Mouse (Mus musculus) MEL (cell line): ENCODE data around the gene Anapc4. TPM values are rescaled to one million over a fixed set of nuclear protein-coding genes. Genes with fewer than 3 reads are reported as not detected.

ENCODE experiments used
- DNase-seq: peaks from one replicate; pipeline ENCODE4 v3.0.0; 2011; ENCODE audit warnings: low read depth, low spot score
- H3K27ac ChIP-seq: 2 replicates; pipeline ENCODE4 v1.5.1; 2012; ENCODE audit warnings: low read depth, mild to moderate bottlenecking, control low read depth, low read length, moderate library complexity; ENCODE audit not compliant: control insufficient read depth
- H3K27me3 ChIP-seq, 2 experiments: fragments of 150-350 bp in 1 of 2; sonication (generic) in 1 of 2; 2 replicates each; pipeline ENCODE4 v1.6.1; 2012; ENCODE audit warnings: low read length in 2 of 2, mild to moderate bottlenecking in 2 of 2, improper control_type of control experiment in 1 of 2, moderate library complexity in 1 of 2; ENCODE audit not compliant: insufficient read depth in 2 of 2, control insufficient read depth in 1 of 2
- H3K36me3 ChIP-seq, 2 experiments: 2 replicates each; pipeline ENCODE4 v1.6.1; 2012 to 2014; ENCODE audit warnings: low read length in 2 of 2, improper control_type of control experiment in 1 of 2, inconsistent platforms in 1 of 2, mild to moderate bottlenecking in 1 of 2; ENCODE audit not compliant: insufficient read depth in 2 of 2, control insufficient read depth in 1 of 2
- H3K4me1 ChIP-seq, 2 experiments: fragments of 150-350 bp in 1 of 2; sonication (generic) in 1 of 2; 2 replicates each; pipeline ENCODE4 v1.6.1; 2012; ENCODE audit warnings: low read length in 2 of 2, improper control_type of control experiment in 1 of 2, mild to moderate bottlenecking in 1 of 2; ENCODE audit not compliant: insufficient read depth in 2 of 2, control insufficient read depth in 1 of 2
- H3K4me3 ChIP-seq, 2 experiments: fragments of 150-350 bp in 1 of 2; sonication (generic) in 1 of 2; 2 replicates each; pipeline ENCODE4 v1.5.1; 2012; ENCODE audit warnings: low read depth in 2 of 2, low read length in 2 of 2, mild to moderate bottlenecking in 2 of 2, moderate library complexity in 2 of 2, control low read depth in 1 of 2, improper control_type of control experiment in 1 of 2; ENCODE audit not compliant: control insufficient read depth in 1 of 2, insufficient read depth in 1 of 2
- H3K79me2 ChIP-seq: 2 replicates; pipeline ENCODE4 v1.6.1; 2012; ENCODE audit warnings: mild to moderate bottlenecking, low read length, moderate library complexity; ENCODE audit not compliant: control insufficient read depth, poor library complexity, insufficient read depth
- H3K9ac ChIP-seq: 2 replicates; pipeline ENCODE4 v1.6.1; 2012; ENCODE audit warnings: low read depth, mild to moderate bottlenecking, control low read depth, low read length, moderate library complexity; ENCODE audit not compliant: control insufficient read depth, poor library complexity, severe bottlenecking
- H3K9me3 ChIP-seq: fragments of 150-350 bp; sonication (generic); replicated peaks from 2 replicates; pipeline ENCODE4 v1.6.1; 2012; ENCODE audit warnings: mild to moderate bottlenecking, low read length, improper control_type of control experiment, moderate library complexity; ENCODE audit not compliant: insufficient read depth
- BHLHE40 ChIP-seq: IDR thresholded peaks from 2 replicates; pipeline ENCODE4 v1.6.1; 2012; ENCODE audit warnings: low read depth, mild to moderate bottlenecking, inconsistent platforms, low read length, improper control_type of control experiment, borderline replicate concordance
- CTCF ChIP-seq, 3 experiments: IDR thresholded peaks in 2 of 3; conservative IDR thresholded peaks in 1 of 3; 2 replicates each; pipeline ENCODE4 v1.5.1; 2011 to 2012; ENCODE audit warnings: low read length in 3 of 3, low read depth in 2 of 3, mild to moderate bottlenecking in 2 of 3, improper control_type of control experiment in 1 of 3, inconsistent platforms in 1 of 3, mixed read lengths in 1 of 3, moderate library complexity in 1 of 3; ENCODE audit not compliant: control insufficient read depth in 1 of 3, insufficient read depth in 1 of 3, poor library complexity in 1 of 3, severe bottlenecking in 1 of 3
- E2F4 ChIP-seq: IDR thresholded peaks from 2 replicates; pipeline ENCODE4 v1.6.1; 2011; ENCODE audit warnings: low read depth, low read length, improper control_type of control experiment, borderline replicate concordance
- EP300 ChIP-seq, 2 experiments: IDR thresholded peaks; 2 replicates each; pipeline ENCODE4 v1.6.1; 2011; ENCODE audit warnings: improper control_type of control experiment in 2 of 2, low read length in 2 of 2, low read depth in 1 of 2, mild to moderate bottlenecking in 1 of 2
- ETS1 ChIP-seq: IDR thresholded peaks from 2 replicates; pipeline ENCODE4 v1.6.1; 2012; ENCODE audit warnings: low read depth, mild to moderate bottlenecking, inconsistent platforms, low read length, improper control_type of control experiment, moderate library complexity
- GABPA ChIP-seq: IDR thresholded peaks from 2 replicates; pipeline ENCODE4 v1.6.1; 2012; ENCODE audit warnings: low read depth, mild to moderate bottlenecking, inconsistent platforms, low read length, improper control_type of control experiment, moderate library complexity
- GATA1 ChIP-seq: IDR thresholded peaks from 2 replicates; pipeline ENCODE4 v1.6.1; 2011; ENCODE audit warnings: low read depth, low read length, improper control_type of control experiment
- JUND ChIP-seq: IDR thresholded peaks from 2 replicates; pipeline ENCODE4 v1.6.1; 2011; ENCODE audit warnings: low read depth, mild to moderate bottlenecking, improper control_type of control experiment, low read length
- MAFK ChIP-seq: IDR thresholded peaks from 2 replicates; pipeline ENCODE4 v1.6.1; 2011; ENCODE audit warnings: low read depth, mild to moderate bottlenecking, low read length, improper control_type of control experiment, borderline replicate concordance
- MAX ChIP-seq: IDR thresholded peaks from 2 replicates; pipeline ENCODE4 v1.6.1; 2011; ENCODE audit warnings: low read length, improper control_type of control experiment
- MXI1 ChIP-seq: IDR thresholded peaks from 2 replicates; pipeline ENCODE4 v1.6.1; 2011; ENCODE audit warnings: mild to moderate bottlenecking, low read depth, low read length, improper control_type of control experiment
- MYB ChIP-seq: IDR thresholded peaks from 2 replicates; pipeline ENCODE4 v1.6.1; 2011; ENCODE audit warnings: mild to moderate bottlenecking, low read depth, low read length, improper control_type of control experiment
- MYC ChIP-seq: IDR thresholded peaks from 2 replicates; pipeline ENCODE4 v1.6.1; 2011; ENCODE audit warnings: low read depth, mild to moderate bottlenecking, low read length, improper control_type of control experiment, moderate library complexity
- NELFE ChIP-seq: IDR thresholded peaks from 2 replicates; pipeline ENCODE4 v1.6.1; 2011; ENCODE audit warnings: low read depth, low read length, improper control_type of control experiment
- POLR2A ChIP-seq, 2 experiments: IDR thresholded peaks; 2 replicates each; pipeline ENCODE4 v1.6.1; 2011 to 2012; ENCODE audit warnings: low read length in 2 of 2, mild to moderate bottlenecking in 2 of 2, control low read depth in 1 of 2, improper control_type of control experiment in 1 of 2, low read depth in 1 of 2, moderate library complexity in 1 of 2; ENCODE audit not compliant: control insufficient read depth in 1 of 2, insufficient read depth in 1 of 2, poor library complexity in 1 of 2
- POLR2AphosphoS2 ChIP-seq: IDR thresholded peaks from 2 replicates; pipeline ENCODE4 v1.6.1; 2011; ENCODE audit warnings: low read length, improper control_type of control experiment
- RCOR1 ChIP-seq: IDR thresholded peaks from 2 replicates; pipeline ENCODE4 v1.6.1; 2012; ENCODE audit warnings: low read depth, mild to moderate bottlenecking, inconsistent platforms, low read length, improper control_type of control experiment
- SIN3A ChIP-seq: IDR thresholded peaks from 2 replicates; pipeline ENCODE4 v1.6.1; 2012; ENCODE audit warnings: low read length, improper control_type of control experiment, inconsistent platforms
- SMC3 ChIP-seq: IDR thresholded peaks from 2 replicates; pipeline ENCODE4 v1.6.1; 2011; ENCODE audit warnings: low read depth, low read length, improper control_type of control experiment
- TAL1 ChIP-seq: IDR thresholded peaks from 2 replicates; pipeline ENCODE4 v1.6.1; 2012; ENCODE audit warnings: mild to moderate bottlenecking, inconsistent platforms, low read length, moderate library complexity, mixed read lengths
- TBP ChIP-seq: IDR thresholded peaks from 2 replicates; pipeline ENCODE4 v1.8.0; 2011; ENCODE audit warnings: low read depth, low read length, improper control_type of control experiment
- TCF12 ChIP-seq: IDR thresholded peaks from 2 replicates; pipeline ENCODE4 v1.6.1; 2014; ENCODE audit warnings: low read depth, mild to moderate bottlenecking, inconsistent platforms, low read length, improper control_type of control experiment, moderate library complexity
- UBTF ChIP-seq: IDR thresholded peaks from 2 replicates; pipeline ENCODE4 v1.6.1; 2012; ENCODE audit warnings: low read depth, mild to moderate bottlenecking, inconsistent platforms, low read length, improper control_type of control experiment, moderate library complexity, borderline replicate concordance; ENCODE audit not compliant: insufficient read depth
- ZC3H11A ChIP-seq: IDR thresholded peaks from 2 replicates; pipeline ENCODE4 v1.6.1; 2012; ENCODE audit warnings: low read depth, mild to moderate bottlenecking, inconsistent platforms, low read length, improper control_type of control experiment
- ZMIZ1 ChIP-seq: IDR thresholded peaks from 2 replicates; pipeline ENCODE4 v1.6.1; 2012; ENCODE audit warnings: low read depth, mild to moderate bottlenecking, inconsistent platforms, low read length, improper control_type of control experiment, moderate library complexity
- ZNF384 ChIP-seq: IDR thresholded peaks from 2 replicates; pipeline ENCODE4 v1.6.1; 2012; ENCODE audit warnings: low read depth, mild to moderate bottlenecking, inconsistent platforms, low read length, improper control_type of control experiment
- polyA plus RNA-seq, 2 experiments: library from polyadenylated mRNA; stranded (reverse) in 1 of 2; unstranded in 1 of 2; fragments of >175 nt in 1 of 2; fragments of >200 nt in 1 of 2; gene quantifications; 2 replicates each; pipeline versions ENCODE4 v1.2.1 to v1.2.4; 2012; ENCODE audit warnings: low replicate concordance in 2 of 2, low read depth in 1 of 2; ENCODE audit not compliant: insufficient read length in 2 of 2, insufficient read depth in 1 of 2, missing spikeins in 1 of 2
- total RNA-seq: library from RNA; depleted of rRNA; stranded (reverse); fragments of 300-350 nt; gene quantifications from 2 replicates; pipeline ENCODE4 v1.2.3, GENCODE M21; 2012

Anapc4 gene
- total and polyA plus RNA-seq, 3 experiments = 56.4 to 159 (median 56.6) TPM

DNA sequence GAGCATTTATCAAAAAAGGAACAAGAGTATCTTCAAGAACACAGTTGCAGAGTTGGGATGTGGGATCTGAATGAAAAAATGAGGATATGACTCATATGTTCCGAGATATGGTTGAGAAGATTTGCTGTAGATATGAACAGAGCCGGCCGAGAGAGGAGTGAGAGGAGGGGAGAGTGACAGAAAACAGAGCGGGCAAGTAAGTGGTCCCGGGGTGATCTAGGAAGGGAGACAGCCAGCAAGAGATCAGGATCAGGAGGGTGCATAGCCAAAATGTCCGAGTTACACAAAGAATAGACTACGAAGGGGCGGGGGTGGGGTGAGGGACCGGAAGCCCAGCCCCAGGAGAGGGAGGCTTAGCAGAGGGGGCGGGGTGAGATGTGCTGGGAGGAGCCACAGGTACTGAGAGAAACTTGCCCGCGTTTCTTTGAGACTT is 76.4 kb downstream of the Anapc4 start (continued):
- no peak for TF ChIP-seq CTCF (IDR thresholded peaks at IDR 0.05 in 2 of 3, conservative IDR thresholded peaks at IDR 0.05 in 1 of 3; ENCODE audit: control insufficient read depth in 1 of 3, insufficient read depth in 1 of 3, low read depth in 2 of 3, low read length in 3 of 3, poor library complexity in 1 of 3, severe bottlenecking in 1 of 3)
- no peak for TF ChIP-seq E2F4
- TF ChIP-seq POLR2AphosphoS2 = no peak
- peak; percentile 78 for TF ChIP-seq RCOR1
- TF ChIP-seq TAL1 = peak; percentile 33
- no peak for TF ChIP-seq UBTF
- TF ChIP-seq ZNF384 = peak; percentile 82
- no peak for TF ChIP-seq ZC3H11A
- TF ChIP-seq MYB = no peak
- no peak for TF ChIP-seq MXI1
- TF ChIP-seq, all 39 proteins: peak for 15

DNA sequence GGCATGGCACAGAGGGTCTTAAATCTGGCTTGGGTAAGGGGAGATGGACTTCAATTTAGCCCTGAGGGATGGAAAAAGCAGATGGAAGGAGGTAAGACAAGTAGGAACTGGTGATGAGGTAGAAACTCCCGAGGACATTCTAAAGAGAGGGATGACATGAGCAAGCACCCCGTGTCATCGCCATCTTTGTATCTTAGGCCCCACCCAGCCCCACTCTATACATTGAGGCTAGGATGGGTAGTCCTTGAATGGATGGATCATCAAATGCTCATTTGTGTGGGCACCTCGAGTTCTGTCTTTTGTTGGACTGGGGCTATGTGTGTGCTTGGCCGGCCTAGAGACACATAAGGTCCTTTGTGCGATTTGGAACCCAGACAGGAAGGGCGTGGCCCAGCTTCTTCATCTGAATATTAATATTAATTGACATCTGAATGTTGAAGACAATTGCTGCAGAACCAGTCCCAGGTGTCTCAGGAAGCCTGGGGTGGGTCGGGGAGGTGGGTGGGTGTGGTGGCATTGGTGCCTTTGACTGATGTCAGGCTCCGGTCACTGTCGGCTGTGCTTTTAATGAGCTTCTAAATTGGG is 77.6 kb downstream of the Anapc4 start:
- Histone ChIP-seq H3K27ac (peak overlapping the region; percentile 94; the same call in 1 of the 2 replicates), H3K36me3 (peaks cover 0 to 21% of the 10 kb centered on the region in 2 experiments; a peak in 2 of 4 replicates), H3K9ac (no peak overlapping the region), H3K9me3 (no peaks in the 10 kb centered on the region), H3K4me3 (no peak overlapping the region), H3K4me1 (peaks cover 2 to 32% of the 10 kb centered on the region in 2 experiments), H3K79me2 (no peaks in the 10 kb centered on the region), H3K27me3 (no peaks in the 10 kb centered on the region)
- TF ChIP-seq TBP = no peak
- no peak for TF ChIP-seq SMC3
- DNase-seq = no peak

DNA sequence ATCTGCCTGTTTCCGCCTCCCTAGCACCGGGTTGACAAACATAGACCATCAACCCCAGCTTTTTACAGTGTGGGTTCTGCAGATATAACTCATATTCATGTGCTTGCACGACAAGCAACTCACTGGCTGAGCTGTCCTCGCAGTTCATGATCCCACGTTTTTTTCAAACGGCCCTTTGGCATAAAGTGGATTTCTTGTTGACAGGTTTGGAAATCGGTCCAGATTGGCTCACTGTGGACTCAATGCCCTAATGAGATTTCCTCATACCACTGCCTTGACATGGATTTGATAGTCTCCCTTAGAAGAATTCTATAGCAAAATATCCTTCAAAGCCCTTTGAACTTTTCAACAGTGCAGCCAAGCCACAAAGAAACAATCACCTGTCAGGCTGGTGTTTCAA is 79.9 kb downstream of the Anapc4 start:
- no peak for DNase-seq
- no peaks in the 10 kb centered on the region for H3K9me3 ChIP-seq
- H3K79me2 ChIP-seq = no peaks in the 10 kb centered on the region
- no peak overlapping the region for H3K4me3 ChIP-seq
- peaks cover 2 to 21% of the 10 kb centered on the region in 2 experiments for H3K4me1 ChIP-seq
- H3K9ac ChIP-seq = no peak overlapping the region
- H3K27ac ChIP-seq = no peak overlapping the region
- no peak for TF ChIP-seq NELFE
- TF ChIP-seq GATA1 = no peak
- no peak for TF ChIP-seq BHLHE40
- TF ChIP-seq JUND = no peak
- TF ChIP-seq POLR2A (IDR thresholded peaks at IDR 0.05; ENCODE audit: control insufficient read depth in 1 of 2, insufficient read depth in 1 of 2, low read depth in 1 of 2, low read length in 2 of 2, poor library complexity in 1 of 2) = no peak
- no peak for TF ChIP-seq MAX
- no peak for TF ChIP-seq SIN3A
- TF ChIP-seq UBTF = no peak
- no peak for TF ChIP-seq ZMIZ1
- no peak for TF ChIP-seq MYB
- no peak for TF ChIP-seq GABPA
- no peak for TF ChIP-seq RCOR1
- no peak for TF ChIP-seq TAL1
- no peak for TF ChIP-seq EP300 (IDR thresholded peaks at IDR 0.05; ENCODE audit: low read depth in 1 of 2, low read length in 2 of 2)
- no peak for TF ChIP-seq MAFK
- TF ChIP-seq ETS1 = no peak
- no peak for TF ChIP-seq MYC
- no peak for TF ChIP-seq TCF12
- TF ChIP-seq CTCF (IDR thresholded peaks at IDR 0.05 in 2 of 3, conservative IDR thresholded peaks at IDR 0.05 in 1 of 3; ENCODE audit: control insufficient read depth in 1 of 3, insufficient read depth in 1 of 3, low read depth in 2 of 3, low read length in 3 of 3, poor library complexity in 1 of 3, severe bottlenecking in 1 of 3) = no peak
- H3K36me3 ChIP-seq = peaks cover 0 to 13% of the 10 kb centered on the region in 2 experiments; a peak in 2 of 4 replicates
- H3K27me3 ChIP-seq = no peaks in the 10 kb centered on the region
